In genomic region chr8:93830626-93831025, GRCm38 (mm10) we compare ENCODE assay signal across 8 mouse cellular contexts. TPM values are rescaled to one million over a fixed set of nuclear protein-coding genes. Genes with fewer than 3 reads are reported as not detected.
DNase-seq lines count a peak whose midpoint lies in the region; ATAC-seq lines count a peak whose summit lies in the region.
"Had no signal": no experiment of that assay in that cellular context is flagged by ENCODE, and none has a peak within 500 bp of the region (broad histone marks: within the 10 kb centered on the region; RNA-seq: fewer than 3 reads in every experiment).

No protein-coding gene starts in this region.

- peaks cover 59% of the 10 kb centered on the region for H3K4me1 ChIP-seq in hindbrain, embryonic 15.5 days (replicated peaks)
- H3K4me1 ChIP-seq in hindbrain, embryonic 10.5 days (replicated peaks) = peaks cover 10% of the 10 kb centered on the region
- H3K4me1 ChIP-seq in brown adipose tissue, adult 24 weeks (ENCODE audit: control insufficient read depth, insufficient read depth, insufficient read length, low read length) = peaks cover 15% of the 10 kb centered on the region; the same call in 1 of the 2 replicates
- peaks cover 12% of the 10 kb centered on the region; the same call in 1 of the 2 replicates for H3K4me1 ChIP-seq in intestine, embryonic 15.5 days (replicated peaks)

- 0 out of 2 replicates have a peak, but pooled peaks cover 4% of the 10 kb centered on the region for H3K36me3 ChIP-seq in hindbrain, embryonic 15.5 days
- no peaks in the 10 kb centered on the region for H3K36me3 ChIP-seq in hindbrain, embryonic 10.5 days
- H3K36me3 ChIP-seq in intestine, embryonic 15.5 days = no peaks in the 10 kb centered on the region

- H3K9me3 ChIP-seq in hindbrain, embryonic 15.5 days = no peaks in the 10 kb centered on the region
- H3K9me3 ChIP-seq in hindbrain, embryonic 10.5 days = no peaks in the 10 kb centered on the region
- H3K9me3 ChIP-seq in intestine, embryonic 15.5 days = no peaks in the 10 kb centered on the region

- no peak overlapping the region for H3K9ac ChIP-seq in hindbrain, embryonic 15.5 days
- no peak overlapping the region for H3K9ac ChIP-seq in intestine, embryonic 15.5 days

- H3K27me3 ChIP-seq in hindbrain, embryonic 15.5 days = no peaks in the 10 kb centered on the region
- H3K27me3 ChIP-seq in hindbrain, embryonic 10.5 days (ENCODE audit: insufficient read depth, poor library complexity, severe bottlenecking) = no peaks in the 10 kb centered on the region
- no peaks in the 10 kb centered on the region for H3K27me3 ChIP-seq in intestine, embryonic 15.5 days (replicated peaks)

- no peak for DNase-seq in hindbrain, embryonic 10.5 days (ENCODE audit: low spot score)
- DNase-seq in lung, postnatal 25 days (ENCODE audit: low spot score) = peak; percentile 23
- DNase-seq in left cerebral cortex, postnatal 4 days = no peak
- no peak for DNase-seq in cerebellum, adult 11-12 months
- DNase-seq: adrenal gland, adult 8-10 months had no signal

- intact Hi-C loops in left cerebral cortex, postnatal 4 days (cut with DNase I) = no loop called here

- 59% methylated on average over 3 of the region's 3 CpGs for WGBS in hindbrain, embryonic 15.5 days
- WGBS in hindbrain, embryonic 10.5 days = 91% methylated on average over 3 of the region's 3 CpGs
- WGBS in intestine, embryonic 15.5 days = 45% methylated on average over 3 of the region's 3 CpGs

- no peak for ATAC-seq in hindbrain, embryonic 15.5 days (ENCODE audit: low FRiP score, low read depth)
- peak; percentile 65; the same call in 1 of the 2 replicates for ATAC-seq in intestine, embryonic 15.5 days

- H3K27ac ChIP-seq in hindbrain, embryonic 15.5 days (replicated peaks) = peak overlapping the region; percentile 64
- H3K27ac ChIP-seq in hindbrain, embryonic 10.5 days = no peak overlapping the region
- peak overlapping the region; percentile 72 for H3K27ac ChIP-seq in brown adipose tissue, adult 24 weeks (replicated peaks; ENCODE audit: low read depth, low read length)
- H3K27ac ChIP-seq in intestine, embryonic 15.5 days = peak overlapping the region; percentile 70

- no peak overlapping the region for H3K4me3 ChIP-seq in hindbrain, embryonic 15.5 days
- H3K4me3 ChIP-seq in hindbrain, embryonic 10.5 days = no peak overlapping the region
- no peak overlapping the region for H3K4me3 ChIP-seq in brown adipose tissue, adult 24 weeks (ENCODE audit: insufficient read depth, low read depth, low read length)
- no peak overlapping the region for H3K4me3 ChIP-seq in intestine, embryonic 15.5 days (replicated peaks)

- H3K4me2 ChIP-seq in hindbrain, embryonic 15.5 days = no peak overlapping the region
- H3K4me2 ChIP-seq in intestine, embryonic 15.5 days (replicated peaks) = no peak overlapping the region

RNA-seq across cellular contexts. Expression of gene Gnao1, which starts 20.9 kb away (rescaled TPM):
- polyA plus RNA-seq in hindbrain, embryonic 15.5 days (2015; fragmentation: Nextera tagmentation; extraction: Ambion mirVana) = 225 and 267 TPM in 2 replicates
- 16.2 and 32.7 TPM in 2 replicates for polyA plus RNA-seq in hindbrain, embryonic 10.5 days (2016; fragmentation: Nextera tagmentation; extraction: Ambion mirVana)
- 28.1 and 37.5 TPM in 2 replicates for polyA plus RNA-seq in brown adipose tissue, adult 24 weeks (2012; ENCODE audit: insufficient read depth, insufficient read length, missing spikeins)
- polyA plus RNA-seq in intestine, embryonic 15.5 days (2015; fragmentation: Nextera tagmentation; extraction: Ambion mirVana) = 13.8 TPM in 2 replicates
- 1,000 to 10,000 TPM in 1 of 2 experiments, 100 to 1,000 TPM in 1; 949 to 1,024 TPM for total RNA-seq in left cerebral cortex, postnatal 4 days (2021)
